Mouse (Mus musculus) brain, embryonic 14.5 days (tissue): ENCODE results near the gene Ndel1.

ENCODE experiments used
- CTCF ChIP-seq: fragments of 200-500 bp; IDR thresholded peaks from 2 replicates; pipeline ENCODE4 v1.5.1; 2012; ENCODE audit warnings: inconsistent platforms, mild to moderate bottlenecking, moderate library complexity, borderline replicate concordance; ENCODE audit not compliant: insufficient read depth, insufficient read length; ENCODE audit errors: extremely low read depth
- POLR2A ChIP-seq: fragments of 200-500 bp; IDR thresholded peaks from 2 replicates; pipeline ENCODE4 v1.6.1; 2012; ENCODE audit warnings: mild to moderate bottlenecking, inconsistent platforms, borderline replicate concordance; ENCODE audit not compliant: poor library complexity, insufficient read depth, insufficient read length, severe bottlenecking; ENCODE audit errors: extremely low read depth

GRCm38 (mm10) chr11:68779735-68780465, 91.8 kb downstream of the Ndel1 start:
- TF ChIP-seq CTCF (no peak), POLR2A (no peak)
